Mouse (Mus musculus) brain, embryonic 14.5 days (tissue): ENCODE measurements around the gene Baz2a.

Source experiments
- CTCF ChIP-seq: fragments of 200-500 bp; IDR thresholded peaks from 2 replicates; pipeline ENCODE4 v1.5.1; 2012; ENCODE audit warnings: inconsistent platforms, mild to moderate bottlenecking, moderate library complexity, borderline replicate concordance; ENCODE audit not compliant: insufficient read depth, insufficient read length; ENCODE audit errors: extremely low read depth
- POLR2A ChIP-seq: fragments of 200-500 bp; IDR thresholded peaks from 2 replicates; pipeline ENCODE4 v1.6.1; 2012; ENCODE audit warnings: mild to moderate bottlenecking, inconsistent platforms, borderline replicate concordance; ENCODE audit not compliant: poor library complexity, insufficient read depth, insufficient read length, severe bottlenecking; ENCODE audit errors: extremely low read depth

- TF ChIP-seq CTCF (no peak), POLR2A (no peak)
These were observed 41.0 kb upstream of the Baz2a start for GRCm38 (mm10) chr10:128050355-128050754.
